In genomic region chr1:35960844-35961243, GRCm38 (mm10) we compare ENCODE assay signal across 22 mouse cellular contexts.
DNase-seq lines count a peak whose midpoint lies in the region; ATAC-seq and TF ChIP-seq lines count a peak whose summit lies in the region.
"Had no signal": no experiment of that assay in that cellular context is flagged by ENCODE, and none has a peak within 500 bp of the region (broad histone marks: within the 10 kb centered on the region; RNA-seq: fewer than 3 reads in every experiment).

No protein-coding gene starts in this region.

- peaks cover 6% of the 10 kb centered on the region for H3K9me3 ChIP-seq in embryonic facial prominence, embryonic 13.5 days
- peaks cover 6% of the 10 kb centered on the region for H3K9me3 ChIP-seq in embryonic facial prominence, embryonic 10.5 days
- H3K9me3 ChIP-seq in intestine, postnatal 0 days (ENCODE audit: control insufficient read depth), result no peaks in the 10 kb centered on the region
- no peaks in the 10 kb centered on the region; the same call in 1 of the 2 replicates for H3K9me3 ChIP-seq in intestine, embryonic 16.5 days (ENCODE audit: control insufficient read depth, low read length)
- peaks cover 3% of the 10 kb centered on the region; the same call in 1 of the 2 replicates for H3K9me3 ChIP-seq in kidney, postnatal 0 days (replicated peaks; ENCODE audit: low read length)
- no peaks in the 10 kb centered on the region for H3K9me3 ChIP-seq in liver, postnatal 0 days (ENCODE audit: low read length)
- H3K9me3 ChIP-seq: embryonic facial prominence, embryonic 15.5 days; heart, embryonic 15.5 days had no signal

- TF ChIP-seq EP300 in liver, postnatal 0 days (IDR thresholded peaks at IDR 0.05; ENCODE audit: low read depth), result no peak

- H3K4me3 ChIP-seq in embryonic facial prominence, embryonic 13.5 days, result no peak overlapping the region
- H3K4me3 ChIP-seq in embryonic facial prominence, embryonic 10.5 days, result no peak overlapping the region
- no peak overlapping the region for H3K4me3 ChIP-seq in intestine, postnatal 0 days (ENCODE audit: low read depth, low read length)
- H3K4me3 ChIP-seq in intestine, embryonic 16.5 days (ENCODE audit: low read length), result no peak overlapping the region
- H3K4me3 ChIP-seq in kidney, postnatal 0 days (replicated peaks; ENCODE audit: low read depth, low read length), result no peak overlapping the region
- no peak overlapping the region for H3K4me3 ChIP-seq in liver, postnatal 0 days (ENCODE audit: low read depth, low read length)
- H3K4me3 ChIP-seq: embryonic facial prominence, embryonic 15.5 days; erythroblast, embryonic 14.5 days; forebrain, embryonic 10.5 days; gastrocnemius, adult 2 months; heart, embryonic 15.5 days; hindbrain, embryonic 12.5 days had no signal

- no peaks in the 10 kb centered on the region for H3K27me3 ChIP-seq in embryonic facial prominence, embryonic 13.5 days
- no peaks in the 10 kb centered on the region for H3K27me3 ChIP-seq in embryonic facial prominence, embryonic 10.5 days (replicated peaks; ENCODE audit: low read depth, poor library complexity, severe bottlenecking)
- H3K27me3 ChIP-seq in intestine, postnatal 0 days (replicated peaks; ENCODE audit: control insufficient read depth, insufficient read depth, low read length), result no peaks in the 10 kb centered on the region
- H3K27me3 ChIP-seq in intestine, embryonic 16.5 days (replicated peaks; ENCODE audit: control insufficient read depth, insufficient read depth, low read length), result no peaks in the 10 kb centered on the region
- no peaks in the 10 kb centered on the region for H3K27me3 ChIP-seq in kidney, postnatal 0 days (ENCODE audit: insufficient read depth, low read length)
- no peaks in the 10 kb centered on the region for H3K27me3 ChIP-seq in liver, postnatal 0 days (ENCODE audit: insufficient read depth, low read length)
- H3K27me3 ChIP-seq: CH12.LX; embryonic facial prominence, embryonic 15.5 days; heart, embryonic 15.5 days; hindbrain, embryonic 12.5 days; Patski had no signal

- H3K27ac ChIP-seq in embryonic facial prominence, embryonic 13.5 days, result no peak overlapping the region
- H3K27ac ChIP-seq in embryonic facial prominence, embryonic 10.5 days (replicated peaks), result no peak overlapping the region
- H3K27ac ChIP-seq in intestine, postnatal 0 days (ENCODE audit: low read depth, low read length), result no peak overlapping the region
- no peak overlapping the region for H3K27ac ChIP-seq in intestine, embryonic 16.5 days (ENCODE audit: low read length)
- H3K27ac ChIP-seq in kidney, postnatal 0 days, result no peak overlapping the region
- peak overlapping the region; percentile 34; the same call in 1 of the 2 replicates for H3K27ac ChIP-seq in liver, postnatal 0 days (ENCODE audit: low read depth)
- H3K27ac ChIP-seq: embryonic facial prominence, embryonic 15.5 days; gastrocnemius, adult 2 months; heart, embryonic 15.5 days; hindbrain, embryonic 12.5 days had no signal

- H3K9ac ChIP-seq in embryonic facial prominence, embryonic 13.5 days, result no peak overlapping the region
- no peak overlapping the region for H3K9ac ChIP-seq in intestine, postnatal 0 days (ENCODE audit: low read depth, low read length)
- H3K9ac ChIP-seq in intestine, embryonic 16.5 days (ENCODE audit: low read depth, low read length), result no peak overlapping the region
- H3K9ac ChIP-seq in kidney, postnatal 0 days (ENCODE audit: low read depth, low read length), result no peak overlapping the region
- no peak overlapping the region for H3K9ac ChIP-seq in liver, postnatal 0 days (replicated peaks)
- H3K9ac ChIP-seq: embryonic facial prominence, embryonic 15.5 days; heart, embryonic 15.5 days; hindbrain, embryonic 12.5 days had no signal

- no peak for DNase-seq in embryonic facial prominence, embryonic 10.5 days (ENCODE audit: low spot score)
- DNase-seq in kidney, postnatal 0 days (ENCODE audit: low spot score), result peak; percentile 44
- DNase-seq in kidney, adult 9 months, result no peak
- DNase-seq in liver, postnatal 0 days, result peak; percentile 56
- DNase-seq: adrenal gland, postnatal 14 days; cerebellum, adult 8-10 months; gastrocnemius, adult 2 months; gastrocnemius, postnatal 25 days had no signal

- 95% methylated on average over 2 of the region's 2 CpGs for WGBS in embryonic facial prominence, embryonic 13.5 days
- 80% methylated on average over 2 of the region's 2 CpGs for WGBS in embryonic facial prominence, embryonic 10.5 days
- 83% methylated on average over 2 of the region's 2 CpGs for WGBS in intestine, postnatal 0 days
- WGBS in intestine, embryonic 16.5 days, result 87% methylated on average over 2 of the region's 2 CpGs
- 50% methylated on average over 2 of the region's 2 CpGs for WGBS in kidney, postnatal 0 days
- 72% methylated on average over 2 of the region's 2 CpGs for WGBS in liver, postnatal 0 days (ENCODE audit: insufficient replicate concordance)

- H3K4me2 ChIP-seq in embryonic facial prominence, embryonic 13.5 days, result no peak overlapping the region
- no peak overlapping the region for H3K4me2 ChIP-seq in intestine, postnatal 0 days (replicated peaks; ENCODE audit: low read depth)
- no peak overlapping the region for H3K4me2 ChIP-seq in intestine, embryonic 16.5 days (ENCODE audit: low read depth, low read length)
- no peak overlapping the region for H3K4me2 ChIP-seq in kidney, postnatal 0 days (ENCODE audit: low read length)
- no peak overlapping the region for H3K4me2 ChIP-seq in liver, postnatal 0 days (ENCODE audit: low read depth, low read length)
- H3K4me2 ChIP-seq: embryonic facial prominence, embryonic 15.5 days; heart, embryonic 15.5 days; hindbrain, embryonic 12.5 days had no signal

- 0 out of 2 replicates have a peak, but pooled peaks have one; percentile 34 for ATAC-seq in embryonic facial prominence, embryonic 13.5 days (ENCODE audit: insufficient number of reproducible peaks, insufficient read depth, low FRiP score, low TSS enrichment, low read depth)
- ATAC-seq in intestine, postnatal 0 days, result peak; percentile 13; the same call in 1 of the 2 replicates
- no peak for ATAC-seq in intestine, embryonic 16.5 days
- ATAC-seq in kidney, postnatal 0 days (replicated peaks; ENCODE audit: low FRiP score, low read depth), result peak; percentile 54
- peak; percentile 95 for ATAC-seq in liver, postnatal 0 days
- ATAC-seq: activated CD4-positive, CD25-positive, alpha-beta regulatory T cell, adult 4 months; forebrain, embryonic 14.5 days; hindbrain, embryonic 16.5 days; inflammation-experienced regulatory T-cells, adult 6 months; Patski had no signal

- no peaks in the 10 kb centered on the region for H3K36me3 ChIP-seq in embryonic facial prominence, embryonic 13.5 days
- H3K36me3 ChIP-seq in embryonic facial prominence, embryonic 10.5 days (replicated peaks), result no peaks in the 10 kb centered on the region
- H3K36me3 ChIP-seq in intestine, postnatal 0 days (ENCODE audit: control insufficient read depth, insufficient read depth), result no peaks in the 10 kb centered on the region
- no peaks in the 10 kb centered on the region for H3K36me3 ChIP-seq in intestine, embryonic 16.5 days (ENCODE audit: control insufficient read depth, insufficient read depth, low read length)
- no peaks in the 10 kb centered on the region for H3K36me3 ChIP-seq in kidney, postnatal 0 days (ENCODE audit: insufficient read depth, low read length)
- H3K36me3 ChIP-seq in liver, postnatal 0 days (replicated peaks; ENCODE audit: insufficient read depth, low read length), result no peaks in the 10 kb centered on the region
- H3K36me3 ChIP-seq: embryonic facial prominence, embryonic 15.5 days; forebrain, embryonic 10.5 days; heart, embryonic 15.5 days; hindbrain, embryonic 12.5 days had no signal

- no peak for TF ChIP-seq CTCF in intestine, postnatal 0 days (IDR thresholded peaks at IDR 0.05; ENCODE audit: low read depth)
- TF ChIP-seq CTCF in kidney, postnatal 0 days (IDR thresholded peaks at IDR 0.05; ENCODE audit: low read depth), result no peak
- no peak for TF ChIP-seq CTCF in liver, postnatal 0 days (IDR thresholded peaks at IDR 0.05; ENCODE audit: low read depth)

- H3K4me1 ChIP-seq in embryonic facial prominence, embryonic 13.5 days, result peaks cover 5% of the 10 kb centered on the region; the same call in 1 of the 2 replicates
- peaks cover 11% of the 10 kb centered on the region for H3K4me1 ChIP-seq in embryonic facial prominence, embryonic 10.5 days
- H3K4me1 ChIP-seq in intestine, postnatal 0 days (replicated peaks; ENCODE audit: control insufficient read depth, insufficient read depth, low read length), result no peaks in the 10 kb centered on the region
- no peaks in the 10 kb centered on the region for H3K4me1 ChIP-seq in intestine, embryonic 16.5 days (ENCODE audit: control insufficient read depth, insufficient read depth, low read length)
- no peaks in the 10 kb centered on the region for H3K4me1 ChIP-seq in kidney, postnatal 0 days (replicated peaks; ENCODE audit: insufficient read depth, low read length)
- H3K4me1 ChIP-seq in liver, postnatal 0 days (ENCODE audit: insufficient read depth), result no peaks in the 10 kb centered on the region; the same call in 1 of the 2 replicates
- H3K4me1 ChIP-seq: heart, embryonic 15.5 days had no signal

Comparison
In these comparisons a context has a peak if more than half of its experiments do, and no peak if none do; other contexts are left out.
1. DNase-seq: peak in kidney, postnatal 0 days (single experiment) and liver, postnatal 0 days (single experiment); none in embryonic facial prominence, embryonic 10.5 days (single experiment) and kidney, adult 9 months (single experiment).